Mouse (Mus musculus) frontal cortex, postnatal 36 days (tissue): ENCODE measurements at regions not wholly inside any gene's neighbourhood (a gene's known extent, or its start where the extent isn't known, plus 50 kb on each side); places are given as distances from the start of the nearest gene placed in this dataset.
"Not testable (repeated sequence)": the region's sequence is repeated elsewhere in the genome, so short reads cannot be mapped to it uniquely, and the experiment has no call there.

ENCODE experiments used
- DNase-seq, 2 experiments: peaks; one replicate each; pipeline ENCODE4 v3.0.0; 2022; ENCODE audit warnings: low spot score in 2 of 2

GRCm38 (mm10) chr14:71113198-71113597 is 513.6 kb upstream of the Fam160b2 start:
- no peak for DNase-seq

DNA sequence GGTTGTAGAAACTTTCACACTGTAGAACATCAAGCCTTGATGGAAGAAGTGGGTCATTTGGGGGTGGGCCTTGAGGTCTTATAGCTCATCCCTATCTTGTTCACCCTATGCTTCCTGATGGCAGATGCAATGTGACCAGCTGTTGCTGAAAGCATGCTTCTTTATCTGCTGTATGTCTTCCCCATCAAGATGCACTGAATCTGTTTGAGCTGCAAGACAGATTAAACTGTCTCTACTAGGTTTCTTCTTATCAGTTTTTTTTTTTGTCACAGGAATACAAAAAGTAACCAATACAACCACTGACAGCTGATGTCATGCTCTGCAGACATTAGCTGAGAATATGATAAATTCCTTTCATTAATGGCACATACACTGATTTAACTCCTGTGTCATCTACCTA is 505.0 kb upstream of the Fam160b2 start:
- no peak for DNase-seq

DNA sequence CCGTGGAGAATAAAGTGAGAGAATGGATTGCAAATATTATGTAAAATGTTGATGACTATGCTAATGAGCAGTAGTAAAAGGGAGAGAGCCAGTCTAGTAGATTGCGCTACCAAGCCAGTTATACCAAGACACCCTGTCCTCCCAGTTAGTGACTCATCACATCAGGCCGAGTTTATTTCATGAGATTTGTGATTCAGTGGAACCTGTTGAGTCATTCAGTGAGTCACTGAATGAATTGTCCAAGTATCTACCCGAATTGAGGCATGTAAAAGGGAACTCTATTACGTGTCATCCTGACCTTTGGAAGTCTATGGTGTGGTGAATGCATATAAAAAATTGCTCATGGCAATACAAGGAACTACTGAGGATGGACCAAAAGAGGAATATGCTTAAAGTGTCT is 504.3 kb upstream of the Fam160b2 start:
- DNase-seq: peak; percentile 12 to 26

GRCm38 (mm10) chr14:71095661-71096422 is 496.2 kb upstream of the Fam160b2 start:
- no peak for DNase-seq

DNA sequence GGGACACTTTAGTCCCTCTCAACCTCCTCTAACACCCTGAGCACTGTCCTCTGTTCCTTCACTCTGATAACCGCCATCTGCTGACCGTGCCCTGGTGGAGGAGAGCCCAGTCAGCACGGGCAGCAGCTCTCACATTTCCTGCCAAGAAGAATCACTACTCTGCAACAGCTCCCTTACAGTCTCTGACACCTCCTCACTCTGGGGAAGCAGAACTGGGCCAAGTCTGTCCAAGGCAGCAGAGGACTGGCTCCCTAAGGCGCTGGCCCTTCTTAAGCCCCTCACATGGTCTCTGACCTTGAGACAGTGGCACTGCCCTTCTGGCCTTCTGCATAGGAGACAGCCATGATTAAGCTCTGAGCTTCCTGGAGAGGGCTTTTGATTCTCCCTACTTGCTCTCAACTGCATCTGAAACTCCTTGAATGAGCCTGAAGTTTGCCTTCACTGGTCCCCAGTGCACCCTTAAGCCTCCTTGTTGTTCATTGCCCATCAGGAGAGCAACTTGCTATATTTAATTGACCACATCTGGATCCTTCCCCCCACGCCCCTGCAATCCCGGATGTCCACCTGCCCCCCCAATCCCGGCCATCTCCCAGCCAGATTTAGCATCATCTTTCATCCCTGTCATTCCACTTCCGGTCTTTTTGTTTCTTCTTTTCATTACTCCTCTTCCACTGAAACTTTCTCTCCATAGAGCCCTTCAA is 493.1 kb upstream of the Fam160b2 start:
- peak; percentile 25 to 48 for DNase-seq

DNA sequence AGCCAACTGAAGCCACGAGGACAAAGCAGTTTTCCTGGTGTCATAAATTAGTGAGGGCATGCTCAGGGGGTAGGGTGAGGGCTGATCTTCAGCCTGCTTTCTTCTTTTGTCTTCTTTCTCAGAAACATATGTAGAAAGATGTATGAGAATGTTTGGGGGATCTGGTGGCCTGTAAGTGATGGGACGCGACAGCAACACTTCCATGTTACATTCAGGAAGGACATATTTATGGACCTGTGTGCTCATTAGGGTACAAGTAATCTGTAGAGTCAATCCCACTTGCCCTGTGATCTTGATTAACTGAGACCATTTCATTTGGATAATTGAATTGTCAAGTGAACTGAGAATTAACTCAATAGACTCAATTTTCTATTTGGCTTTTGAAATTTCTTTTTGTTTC is 486.1 kb upstream of the Fam160b2 start:
- DNase-seq: no peak

DNA sequence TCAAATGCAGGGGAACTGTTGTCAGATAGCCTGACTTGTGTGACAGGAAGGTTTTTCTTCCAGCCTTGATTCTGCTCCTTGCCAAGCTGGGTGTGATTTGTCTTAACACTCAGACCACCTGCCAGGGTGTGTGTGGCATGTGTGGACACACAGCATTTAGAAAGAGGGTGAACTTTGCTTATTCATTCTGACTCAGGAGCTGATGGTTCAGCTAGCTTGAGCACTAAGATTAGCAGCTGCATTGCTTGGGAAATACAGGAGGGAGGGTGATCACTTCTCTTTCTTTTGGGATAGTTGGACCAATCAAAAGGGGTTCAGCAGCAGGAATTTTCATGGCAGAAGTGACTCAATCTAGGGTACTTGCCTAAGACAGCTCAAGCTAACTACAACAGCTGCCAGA is 482.7 kb upstream of the Fam160b2 start:
- no peak for DNase-seq

- DNase-seq: no peak
These were observed 476.0 kb upstream of the Fam160b2 start for GRCm38 (mm10) chr14:71075671-71076070.

GRCm38 (mm10) chr14:71074019-71074418 is 474.4 kb upstream of the Fam160b2 start:
- no peak for DNase-seq

DNA sequence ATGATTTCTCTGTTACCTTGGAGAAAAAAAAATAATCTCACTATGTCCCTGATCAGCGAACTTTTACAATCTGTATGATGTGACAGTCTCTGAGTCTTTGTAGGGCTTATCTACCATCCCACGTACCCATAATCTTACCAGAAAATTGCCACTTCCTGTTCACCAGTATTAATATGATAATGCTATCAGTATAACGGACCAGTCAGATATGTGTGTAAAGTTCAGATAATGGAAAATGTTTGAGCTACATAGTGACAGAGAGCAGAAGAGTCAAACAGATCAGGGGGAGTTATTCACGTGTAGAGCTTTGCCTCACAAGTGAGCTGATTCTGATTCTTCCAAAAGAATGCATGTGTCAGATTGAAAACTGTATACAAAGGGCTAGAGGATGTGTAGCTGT is 466.0 kb upstream of the Fam160b2 start:
- DNase-seq: no peak

DNA sequence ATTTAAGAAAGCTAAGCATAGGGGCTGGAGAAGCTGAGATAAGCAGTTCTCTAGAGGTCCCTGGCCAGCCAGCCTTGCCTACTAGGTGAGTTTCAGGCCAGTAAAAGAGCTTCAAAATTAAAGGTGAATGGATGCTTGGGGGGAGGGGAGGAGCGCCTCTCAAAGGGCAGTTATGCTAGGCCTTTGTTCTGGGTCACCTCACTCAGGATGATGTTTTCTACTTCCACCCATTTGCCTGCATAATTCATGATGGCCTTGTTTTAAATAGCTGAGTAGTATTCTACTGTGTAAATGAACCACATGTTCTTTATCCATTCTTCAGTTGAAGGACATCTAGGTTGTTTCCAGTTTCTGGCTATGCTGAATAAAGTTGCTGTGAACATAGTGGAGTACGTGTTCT is 457.0 kb upstream of the Fam160b2 start:
- DNase-seq: no peak

DNA sequence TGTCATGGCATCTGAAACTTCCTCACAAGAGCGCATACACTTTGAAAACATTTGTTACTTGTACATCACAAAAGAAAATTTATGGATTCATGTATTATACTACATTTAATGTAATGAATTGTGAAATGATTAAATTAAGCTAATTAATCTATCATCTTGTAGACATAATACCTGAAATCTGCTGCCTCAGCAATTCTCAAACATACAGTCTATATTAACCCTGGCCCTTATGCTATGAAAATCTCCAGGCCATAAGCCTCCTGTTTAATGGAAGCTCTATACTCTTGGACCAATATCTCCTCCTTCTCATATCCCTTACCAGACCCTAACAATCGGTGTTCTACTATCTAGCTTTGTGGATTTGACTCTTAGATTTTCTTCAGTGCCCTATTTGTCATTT is 455.8 kb upstream of the Fam160b2 start:
- no peak for DNase-seq

DNA sequence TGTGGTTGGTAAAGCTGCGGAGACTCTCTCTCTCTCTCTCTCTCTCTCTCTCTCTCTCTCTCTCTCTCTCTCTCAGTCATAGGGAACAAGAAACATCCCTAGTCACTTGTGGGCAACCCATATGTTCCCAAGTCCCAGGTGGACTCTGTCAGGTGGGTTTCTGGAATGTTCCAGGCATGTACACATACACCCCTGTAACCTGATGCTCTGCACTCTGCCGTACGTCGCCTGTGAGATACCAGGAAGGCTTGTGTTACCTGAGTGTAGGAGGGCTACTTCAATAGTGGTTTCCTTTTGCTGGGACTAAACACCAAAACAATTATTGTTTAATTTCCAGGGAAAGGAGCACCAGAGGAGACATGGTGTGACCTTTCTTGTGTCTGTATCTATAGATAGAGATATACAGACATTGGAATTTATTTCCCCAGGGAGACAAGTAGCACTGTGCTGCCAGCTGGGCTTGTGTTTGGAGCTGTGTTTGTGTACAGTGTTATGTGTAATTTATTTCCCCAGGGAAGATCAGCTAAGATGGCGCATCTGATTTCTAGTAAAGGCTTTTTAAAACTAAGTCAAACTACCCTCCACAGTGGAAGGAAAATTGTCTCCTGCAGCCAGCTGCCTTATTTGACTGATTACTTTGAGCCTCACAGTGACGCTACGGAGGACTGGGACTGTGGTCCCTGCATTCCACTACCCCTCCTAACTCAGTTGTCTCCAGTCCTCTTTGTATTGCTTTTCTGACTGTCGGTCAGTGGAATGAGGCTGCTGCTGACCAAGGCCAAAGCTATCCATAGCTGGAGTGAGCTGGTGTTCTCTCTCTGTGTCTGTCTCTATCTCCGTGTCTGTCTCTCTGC is 454.4 kb upstream of the Fam160b2 start:
- no peak for DNase-seq

DNA sequence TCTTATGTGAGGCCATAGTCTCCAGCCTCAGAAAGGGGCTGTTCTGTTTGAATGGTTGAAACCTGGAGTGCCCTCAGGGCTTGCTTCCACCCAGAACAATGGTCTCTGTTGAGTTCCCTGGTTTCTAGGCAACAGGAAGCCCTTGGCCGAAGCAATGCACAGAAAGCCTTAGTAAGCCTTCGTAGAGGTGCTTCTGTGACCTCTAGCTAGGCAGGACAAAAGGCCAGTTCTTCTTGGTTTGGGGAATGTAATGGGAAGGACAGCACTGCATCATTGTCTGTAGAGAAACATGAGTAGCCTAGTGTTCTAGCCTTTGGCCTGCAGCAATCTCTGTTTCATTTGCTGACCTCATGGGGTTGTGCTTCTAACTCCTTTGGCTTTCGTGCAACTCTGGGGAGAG is 447.5 kb upstream of the Fam160b2 start:
- peak in 1 of 2 experiments; percentile 13 for DNase-seq

- DNase-seq: not testable (repeated sequence)
These were observed 444.5 kb upstream of the Fam160b2 start for GRCm38 (mm10) chr14:71043879-71044770.

DNA sequence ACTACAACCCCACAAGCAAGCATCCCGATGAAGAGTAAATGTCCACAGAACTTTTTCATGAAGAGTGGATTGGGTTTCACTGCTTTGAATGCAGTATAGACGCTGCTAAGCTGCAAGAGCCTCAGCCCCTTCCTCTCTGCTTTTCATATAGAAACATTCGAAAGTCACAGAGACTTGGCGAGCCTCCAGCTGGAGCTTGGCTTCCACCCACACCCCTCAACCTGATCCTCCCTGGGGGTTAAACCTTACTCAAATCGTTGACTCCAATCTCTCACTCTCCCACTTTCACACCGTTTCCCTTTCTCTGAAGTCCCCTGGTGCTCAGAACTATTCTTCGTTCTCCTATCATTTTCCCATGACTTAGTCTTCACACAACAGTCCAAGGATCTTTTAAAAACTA is 437.0 kb upstream of the Fam160b2 start:
- no peak for DNase-seq

DNA sequence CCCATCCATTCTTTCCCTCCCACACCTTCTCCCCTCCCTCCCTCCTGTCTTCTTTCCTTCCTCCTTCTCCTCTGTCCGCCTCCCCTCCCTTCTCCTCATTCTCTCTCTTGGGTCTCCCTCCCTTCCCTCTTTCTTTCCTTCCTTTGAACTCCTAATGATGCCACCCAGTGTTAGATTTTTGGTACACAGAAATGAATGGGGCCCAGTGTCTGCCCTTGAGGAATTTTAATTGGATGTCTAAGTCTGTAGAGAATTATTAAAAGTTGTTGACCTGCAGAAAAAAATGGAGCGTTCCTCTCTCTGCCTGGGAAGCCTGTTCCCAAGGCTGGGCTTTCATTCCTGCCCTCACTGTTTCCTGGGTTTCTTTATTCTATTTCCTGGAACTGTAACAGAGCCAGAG is 434.0 kb upstream of the Fam160b2 start:
- no peak for DNase-seq

GRCm38 (mm10) chr14:71030164-71030880 is 430.7 kb upstream of the Fam160b2 start:
- no peak for DNase-seq
